Mouse (Mus musculus) E14TG2a.4 (cell line): ENCODE results near the gene Mtfr2.

Experiments used
- H3K27me3 ChIP-seq: 2 replicates; pipeline ENCODE4 v1.6.1; 2014; ENCODE audit warnings: low read length, control low read depth; ENCODE audit not compliant: insufficient read depth
- H3K36me3 ChIP-seq: 2 replicates; pipeline ENCODE4 v1.6.1; 2014; ENCODE audit warnings: low read length, control low read depth; ENCODE audit not compliant: insufficient read depth
- H3K4me1 ChIP-seq: replicated peaks from 2 replicates; pipeline ENCODE4 v1.6.1; 2014; ENCODE audit warnings: low read depth, low read length, control low read depth
- H3K4me3 ChIP-seq: replicated peaks from 2 replicates; pipeline ENCODE4 v1.5.1; 2014; ENCODE audit warnings: mild to moderate bottlenecking, low read length
- H3K9me3 ChIP-seq: 2 replicates; pipeline ENCODE4 v1.6.1; 2014; ENCODE audit warnings: low read length, control low read depth
- CTCF ChIP-seq: conservative IDR thresholded peaks from 2 replicates; pipeline ENCODE4 v1.5.1; 2014; ENCODE audit warnings: low read length
- NANOG ChIP-seq: IDR thresholded peaks from 2 replicates; pipeline ENCODE4 v1.6.1; 2014; ENCODE audit warnings: borderline replicate concordance, low read length, mixed read lengths
- POU5F1 ChIP-seq: IDR thresholded peaks from 2 replicates; pipeline ENCODE4 v1.6.1; 2014; ENCODE audit warnings: low read length, borderline replicate concordance

Gene Mtfr2

GRCm38 (mm10) chr10:20394815-20395214 is 47.2 kb downstream of the Mtfr2 start:
- Histone ChIP-seq H3K4me1 (0 out of 2 replicates have a peak, but pooled peaks cover 6% of the 10 kb centered on the region), H3K4me3 (no peak overlapping the region), H3K27me3 (peaks cover under 1% of the 10 kb centered on the region; the same call in 1 of the 2 replicates), H3K9me3 (no peaks in the 10 kb centered on the region), H3K36me3 (no peaks in the 10 kb centered on the region)
- TF ChIP-seq POU5F1, result no peak
- no peak for TF ChIP-seq CTCF
- TF ChIP-seq NANOG, result no peak

- Histone ChIP-seq H3K27me3 (peaks cover 8% of the 10 kb centered on the region), H3K4me1 (peaks cover 15% of the 10 kb centered on the region), H3K4me3 (no peak overlapping the region), H3K36me3 (no peaks in the 10 kb centered on the region), H3K9me3 (no peaks in the 10 kb centered on the region)
- TF ChIP-seq POU5F1 (no peak), CTCF (no peak), NANOG (no peak)
These were observed 48.2 kb downstream of the Mtfr2 start for GRCm38 (mm10) chr10:20395778-20396177.

GRCm38 (mm10) chr10:20398224-20398623 is 50.7 kb downstream of the Mtfr2 start:
- no peaks in the 10 kb centered on the region for H3K9me3 ChIP-seq
- H3K4me1 ChIP-seq, result peaks cover 17% of the 10 kb centered on the region
- H3K36me3 ChIP-seq, result no peaks in the 10 kb centered on the region
- no peak overlapping the region for H3K4me3 ChIP-seq
- peaks cover 8% of the 10 kb centered on the region for H3K27me3 ChIP-seq
- no peak for TF ChIP-seq POU5F1
- TF ChIP-seq CTCF, result no peak
- no peak for TF ChIP-seq NANOG

- TF ChIP-seq NANOG (no peak), CTCF (no peak), POU5F1 (no peak)
- Histone ChIP-seq H3K36me3 (no peaks in the 10 kb centered on the region), H3K4me1 (peaks cover 17% of the 10 kb centered on the region), H3K27me3 (peaks cover 8% of the 10 kb centered on the region), H3K9me3 (no peaks in the 10 kb centered on the region), H3K4me3 (no peak overlapping the region)
These were observed 51.2 kb downstream of the Mtfr2 start for GRCm38 (mm10) chr10:20398641-20399390.

- no peaks in the 10 kb centered on the region for H3K36me3 ChIP-seq
- peaks cover 17% of the 10 kb centered on the region for H3K4me1 ChIP-seq
- TF ChIP-seq POU5F1 (no peak), CTCF (no peak), NANOG (no peak)
- H3K27me3 ChIP-seq, result peaks cover 8% of the 10 kb centered on the region
- peak overlapping the region; percentile 75 for H3K4me3 ChIP-seq
- H3K9me3 ChIP-seq, result no peaks in the 10 kb centered on the region
These were observed 52.8 kb downstream of the Mtfr2 start for GRCm38 (mm10) chr10:20400406-20400805.

- Histone ChIP-seq H3K4me1 (peaks cover 11% of the 10 kb centered on the region), H3K36me3 (no peaks in the 10 kb centered on the region), H3K9me3 (no peaks in the 10 kb centered on the region), H3K27me3 (peaks cover 8% of the 10 kb centered on the region), H3K4me3 (no peak overlapping the region)
- no peak for TF ChIP-seq CTCF
These were observed 55.4 kb downstream of the Mtfr2 start for GRCm38 (mm10) chr10:20402941-20403340.

GRCm38 (mm10) chr10:20405471-20405870 is 57.9 kb downstream of the Mtfr2 start:
- H3K4me1 ChIP-seq, result peaks cover 9% of the 10 kb centered on the region

GRCm38 (mm10) chr10:20408336-20408735 is 60.8 kb downstream of the Mtfr2 start:
- Histone ChIP-seq H3K4me3 (no peak overlapping the region), H3K4me1 (peaks cover 6% of the 10 kb centered on the region), H3K27me3 (no peaks in the 10 kb centered on the region), H3K36me3 (no peaks in the 10 kb centered on the region), H3K9me3 (peaks cover 7% of the 10 kb centered on the region)
- no peak for TF ChIP-seq POU5F1
- no peak for TF ChIP-seq NANOG
- no peak for TF ChIP-seq CTCF

More at GRCm38 (mm10) chr10:20405471-20405870, 57.9 kb downstream of the Mtfr2 start:
- TF ChIP-seq POU5F1, result no peak
- peak; percentile 53 for TF ChIP-seq CTCF
- Histone ChIP-seq H3K9me3 (no peaks in the 10 kb centered on the region), H3K27me3 (0 out of 2 replicates have a peak, but pooled peaks cover 2% of the 10 kb centered on the region), H3K36me3 (no peaks in the 10 kb centered on the region), H3K4me3 (no peak overlapping the region)

- Histone ChIP-seq H3K36me3 (no peaks in the 10 kb centered on the region), H3K9me3 (peaks cover 7% of the 10 kb centered on the region), H3K4me3 (no peak overlapping the region), H3K27me3 (no peaks in the 10 kb centered on the region), H3K4me1 (peaks cover 6% of the 10 kb centered on the region)
- TF ChIP-seq POU5F1 (no peak), CTCF (no peak), NANOG (no peak)
These were observed 61.6 kb downstream of the Mtfr2 start for GRCm38 (mm10) chr10:20409181-20409580.
